Mouse (Mus musculus) testis, adult 2 months (tissue): ENCODE results near the gene Rad51c.

ENCODE experiments used
- CTCF ChIP-seq: fragments of 200-500 bp; IDR thresholded peaks from 2 replicates; pipeline ENCODE4 v1.5.1; 2012; ENCODE audit warnings: low read depth, mild to moderate bottlenecking, inconsistent platforms, low read length, moderate library complexity; ENCODE audit not compliant: control insufficient read depth, insufficient read depth, insufficient replicate concordance
- POLR2A ChIP-seq: fragments of 200-500 bp; IDR thresholded peaks from 2 replicates; pipeline ENCODE4 v1.6.1; 2012; ENCODE audit warnings: low read depth, mild to moderate bottlenecking, inconsistent platforms, low read length, moderate library complexity; ENCODE audit not compliant: control insufficient read depth

DNA sequence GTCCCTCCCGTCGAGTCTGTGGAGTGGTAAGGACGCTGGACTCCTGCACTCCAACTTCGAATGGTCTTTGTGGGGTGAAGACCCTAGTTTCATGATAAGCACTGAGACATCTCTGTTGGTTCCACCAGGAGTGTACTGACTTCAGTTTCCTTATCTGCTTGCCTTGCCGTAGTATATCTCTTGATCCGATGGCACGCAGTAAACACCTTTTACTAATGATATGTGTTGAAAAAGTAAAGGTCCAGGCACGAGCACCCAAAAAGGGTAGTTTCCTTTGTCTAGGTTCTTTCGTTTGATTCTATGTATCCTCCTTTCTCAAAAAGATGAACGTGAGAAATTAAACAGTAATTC is 45.5 kb downstream of the Rad51c start:
- TF ChIP-seq CTCF = no peak
- no peak for TF ChIP-seq POLR2A
